Mouse (Mus musculus) urinary bladder, postnatal 14 days (tissue): ENCODE results near the gene 2200002D01Rik.
"Not testable (repeated sequence)": the region's sequence is repeated elsewhere in the genome, so short reads cannot be mapped to it uniquely, and the experiment has no call there.

Source experiments
- DNase-seq: peaks from one replicate; pipeline ENCODE4 v3.0.0; 2021; ENCODE audit warnings: low spot score

2200002D01Rik gene

DNA sequence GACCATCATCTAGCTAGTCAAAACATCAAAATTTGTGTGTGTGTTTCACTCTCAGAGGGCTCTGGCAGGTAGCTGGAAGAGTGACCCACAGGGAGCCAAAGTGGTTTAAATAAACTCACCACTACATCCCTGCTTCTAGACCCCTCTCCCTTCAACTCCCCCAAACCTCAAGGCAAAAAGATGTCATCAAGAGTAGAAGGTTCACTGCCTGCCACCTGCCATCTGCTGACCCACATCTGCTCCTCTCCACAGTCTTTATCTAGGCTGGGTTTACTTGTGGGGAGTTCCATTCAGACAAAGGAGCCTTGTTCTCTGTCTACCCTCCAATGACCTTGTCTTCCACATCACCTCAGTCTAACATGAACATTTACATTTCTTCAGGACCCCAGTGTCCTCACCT lies 31.0 kb upstream of the 2200002D01Rik start:
- no peak for DNase-seq

DNA sequence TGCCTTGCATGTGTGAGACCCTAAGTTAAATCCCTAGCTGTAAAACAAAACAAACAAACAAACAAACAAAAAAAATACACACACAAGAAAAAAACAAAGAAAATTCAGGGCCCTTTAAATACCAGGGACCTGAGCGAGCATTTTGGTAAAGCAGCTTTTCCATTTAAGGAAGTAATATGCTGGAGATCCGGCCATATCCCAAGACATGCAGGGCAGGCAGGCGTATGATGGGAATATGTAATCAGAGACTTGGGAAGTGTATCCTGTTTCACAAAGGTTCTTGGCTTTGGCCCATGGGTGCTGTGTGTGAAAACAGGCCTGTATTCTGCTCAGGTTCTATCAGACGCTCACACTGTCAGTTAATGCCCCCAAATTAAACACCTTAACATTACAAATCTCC lies 29.2 kb upstream of the 2200002D01Rik start:
- no peak for DNase-seq

DNA sequence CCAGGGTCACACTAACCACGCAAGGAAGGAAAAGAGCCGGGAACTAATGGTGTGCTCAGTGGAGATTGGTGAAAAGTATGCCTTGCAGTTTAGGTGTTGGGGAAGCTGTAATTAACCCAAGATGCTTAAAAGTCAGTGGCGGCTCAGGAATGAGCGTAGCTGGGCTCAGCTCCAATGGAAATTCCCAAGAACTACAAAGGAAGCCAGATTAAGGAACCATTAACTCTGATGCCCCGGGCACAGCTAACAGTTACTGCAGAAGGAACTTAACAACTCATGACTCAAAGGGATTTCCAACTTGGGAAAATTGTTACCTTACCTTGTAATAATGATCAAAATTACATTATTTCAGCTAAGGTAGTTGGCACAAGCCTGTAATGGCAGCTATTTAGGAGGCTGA lies 28.4 kb upstream of the 2200002D01Rik start:
- DNase-seq: no peak

DNA sequence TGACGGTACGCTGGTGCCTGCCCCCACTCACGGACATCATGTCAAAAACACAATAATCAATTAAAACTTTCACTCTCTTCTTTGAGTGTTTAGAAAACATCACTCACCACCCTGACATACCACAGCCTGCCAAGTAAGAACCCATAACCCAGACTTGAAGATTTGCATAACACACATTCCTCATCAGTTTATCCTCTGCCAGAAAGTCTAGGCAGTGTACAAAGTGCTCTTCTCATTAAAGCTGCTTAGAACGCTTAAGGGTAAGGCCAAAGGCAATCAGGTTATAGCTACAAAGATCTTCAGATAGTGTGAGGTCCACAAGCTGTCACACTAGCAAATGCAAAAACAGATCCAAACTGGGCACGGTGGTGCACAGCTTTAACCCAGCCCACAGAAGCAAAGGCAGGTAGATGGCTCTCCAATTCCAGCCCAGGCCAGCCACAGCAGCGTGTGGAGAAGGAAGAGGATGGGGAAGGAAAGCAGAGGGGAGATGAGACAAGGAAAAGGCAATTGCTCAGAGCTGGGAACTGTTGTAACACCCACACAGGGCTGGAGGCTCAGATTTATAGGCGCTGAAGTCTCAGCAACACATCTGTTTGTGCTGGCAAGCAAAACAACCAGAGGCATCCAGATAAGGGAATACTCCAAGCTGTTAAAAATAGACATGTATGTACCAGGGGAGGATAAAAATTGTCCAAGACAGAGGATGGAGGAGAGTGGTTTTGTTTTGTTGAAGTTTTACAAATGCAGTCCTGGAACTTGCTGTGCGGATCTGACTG lies 23.6 kb upstream of the 2200002D01Rik start:
- no peak for DNase-seq

DNA sequence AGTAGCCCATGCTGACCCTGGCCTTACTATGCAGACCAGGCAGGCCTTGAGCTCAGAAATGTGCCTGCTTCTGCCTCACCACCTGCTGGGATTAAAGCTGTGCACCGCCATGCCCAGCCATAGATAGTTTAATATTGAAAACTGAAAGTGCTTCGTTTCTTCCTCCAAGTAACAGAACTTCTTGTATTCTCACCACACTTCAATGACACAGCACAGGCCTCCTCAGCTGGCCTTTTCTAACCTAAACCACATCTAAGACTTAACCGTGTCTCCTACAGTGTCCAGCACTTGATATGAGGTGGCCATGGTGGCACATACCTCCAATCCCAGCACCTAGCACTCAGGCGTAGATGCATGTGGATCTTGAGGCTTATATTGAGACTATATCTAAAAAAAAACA lies 22.2 kb upstream of the 2200002D01Rik start:
- no peak for DNase-seq

DNA sequence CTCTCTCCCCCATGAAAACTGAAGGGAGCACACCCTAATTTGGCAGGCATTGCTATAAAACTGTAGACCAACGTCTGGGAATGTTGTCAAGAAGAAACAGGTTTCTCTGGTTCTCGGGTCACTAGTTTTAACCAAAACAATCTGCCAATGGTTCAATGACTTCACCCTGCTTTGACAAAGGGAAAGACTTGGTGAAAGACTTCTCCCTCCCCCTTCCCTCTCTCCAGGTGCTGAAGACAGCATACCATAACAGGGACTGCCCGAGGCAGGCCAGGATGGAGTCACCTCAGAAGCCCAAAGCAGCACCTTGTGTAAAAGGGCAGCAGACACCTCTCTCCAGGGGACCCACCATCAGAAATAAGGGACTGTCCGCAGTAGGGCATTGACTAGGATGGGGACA lies 18.7 kb upstream of the 2200002D01Rik start:
- no peak for DNase-seq

DNA sequence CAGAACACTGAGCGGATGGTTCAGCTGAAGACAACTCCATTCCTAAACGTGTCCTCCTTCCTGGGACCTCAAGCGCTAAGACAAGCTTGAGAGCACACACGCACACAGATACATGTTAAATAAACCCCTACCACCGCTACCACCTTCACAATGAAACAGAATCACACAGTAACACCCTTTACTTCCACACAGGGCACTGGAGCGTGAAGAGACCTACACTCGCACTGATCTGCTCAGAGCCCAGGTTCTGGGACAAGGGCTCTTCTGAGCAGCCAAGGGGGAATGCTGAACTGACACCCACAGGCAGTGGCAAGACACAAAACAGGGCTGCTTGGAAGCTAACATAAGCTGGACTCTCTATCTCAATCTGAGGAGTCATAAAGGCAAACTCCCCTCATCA lies 17.4 kb upstream of the 2200002D01Rik start:
- DNase-seq: no peak

DNA sequence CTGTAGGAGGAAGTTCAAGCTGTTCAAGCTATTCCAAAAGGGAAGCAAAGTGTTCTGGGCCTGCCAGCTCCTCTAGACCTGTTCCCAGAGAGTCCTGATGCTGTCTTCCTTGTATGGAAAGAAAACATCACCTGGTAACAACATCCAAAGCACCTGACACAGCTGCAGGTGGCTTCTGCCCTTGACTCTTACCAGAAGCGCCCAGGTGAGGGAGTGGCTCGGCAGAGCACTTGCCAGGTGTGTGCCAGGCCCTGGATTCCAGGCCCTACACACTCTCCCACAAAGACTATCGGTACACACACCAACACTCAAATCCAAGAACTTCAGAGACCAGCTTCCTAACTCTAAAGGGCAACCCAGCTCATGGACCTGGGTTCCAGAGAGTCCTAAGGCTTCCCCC lies 15.6 kb upstream of the 2200002D01Rik start:
- no peak for DNase-seq

DNA sequence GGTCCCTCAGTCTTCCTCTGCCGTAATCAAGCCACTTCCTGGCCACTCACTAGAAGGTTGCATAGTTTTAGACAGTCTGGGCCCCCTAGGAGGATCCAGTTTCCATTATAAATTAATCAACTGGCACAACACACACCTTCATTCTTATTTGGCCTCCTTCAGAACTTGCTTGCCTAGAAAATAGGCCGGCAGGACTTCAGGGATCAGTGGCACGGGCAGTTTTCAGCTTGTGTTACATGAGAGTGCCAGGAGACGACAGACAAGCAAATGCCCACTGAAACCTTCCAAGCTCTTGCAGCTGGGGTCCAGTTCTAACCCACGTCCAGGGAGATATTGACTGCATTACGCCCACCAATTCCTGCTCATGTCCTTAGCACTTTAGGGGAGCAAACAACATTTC lies 13.9 kb upstream of the 2200002D01Rik start:
- DNase-seq: no peak

DNA sequence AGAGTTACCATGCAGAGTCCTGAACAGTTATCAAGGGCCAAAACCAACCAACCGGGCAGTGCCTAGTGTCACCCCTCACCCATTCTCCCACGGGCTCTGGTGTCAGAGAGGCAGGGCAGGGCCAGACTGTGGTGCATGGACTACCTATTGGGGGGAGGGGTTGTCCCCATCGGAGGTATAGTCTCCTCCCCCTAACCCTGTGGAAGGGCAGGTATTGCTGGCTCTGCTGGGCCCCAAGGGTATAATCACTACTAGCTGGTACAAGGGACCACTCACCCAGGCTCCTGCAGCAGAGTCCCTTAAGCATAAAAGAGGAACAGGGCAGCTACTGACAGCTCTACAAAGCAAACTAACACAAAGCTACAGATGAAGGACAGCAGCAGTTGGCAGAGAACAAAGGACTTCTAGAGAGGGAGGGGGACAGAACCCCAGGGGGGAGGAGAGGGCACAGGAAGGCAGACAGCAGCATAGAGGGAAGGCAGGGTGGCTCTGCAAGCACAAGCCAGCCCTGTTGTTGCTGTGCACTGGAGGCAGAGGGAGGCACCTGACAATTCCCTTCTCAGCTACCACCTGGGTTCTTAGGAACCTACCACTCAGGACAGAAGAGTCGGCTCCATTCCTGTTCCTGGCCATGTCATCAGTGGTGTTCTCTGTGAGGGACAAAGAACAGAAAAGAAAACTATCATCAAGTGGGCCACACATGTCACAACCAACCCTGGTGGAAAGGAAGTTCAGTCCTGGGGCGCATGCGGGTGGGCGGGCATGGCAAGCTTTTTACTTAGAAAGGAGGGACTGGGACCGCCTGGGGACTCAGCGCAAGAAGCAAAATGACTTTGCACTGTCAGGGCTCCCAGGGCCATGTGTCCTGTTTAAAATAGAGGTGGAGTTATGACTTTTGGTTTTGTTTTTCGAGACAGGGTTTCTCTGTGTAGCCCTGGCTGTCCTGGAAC lies 11.8 kb upstream of the 2200002D01Rik start:
- no peak for DNase-seq

DNA sequence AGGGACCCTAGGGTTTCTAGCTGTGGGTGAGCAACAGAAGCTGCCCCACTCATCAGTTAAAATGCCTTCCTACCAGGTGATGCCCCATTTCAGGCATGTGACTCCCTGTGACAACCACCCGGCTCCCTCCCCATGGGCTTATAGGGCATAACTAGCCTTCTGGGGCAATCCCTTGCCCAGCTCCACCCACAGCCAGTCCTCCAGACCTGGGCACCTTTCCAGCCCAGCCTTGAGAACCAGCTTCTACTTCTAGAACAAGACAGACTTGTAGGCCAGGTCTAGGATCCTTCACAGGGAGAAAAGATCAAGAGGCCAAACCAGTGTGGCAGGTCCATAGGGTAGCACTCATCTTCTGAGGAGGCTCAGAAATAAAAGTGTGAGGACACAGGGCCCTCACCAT lies 9.1 kb upstream of the 2200002D01Rik start:
- peak; percentile 78 for DNase-seq

DNA sequence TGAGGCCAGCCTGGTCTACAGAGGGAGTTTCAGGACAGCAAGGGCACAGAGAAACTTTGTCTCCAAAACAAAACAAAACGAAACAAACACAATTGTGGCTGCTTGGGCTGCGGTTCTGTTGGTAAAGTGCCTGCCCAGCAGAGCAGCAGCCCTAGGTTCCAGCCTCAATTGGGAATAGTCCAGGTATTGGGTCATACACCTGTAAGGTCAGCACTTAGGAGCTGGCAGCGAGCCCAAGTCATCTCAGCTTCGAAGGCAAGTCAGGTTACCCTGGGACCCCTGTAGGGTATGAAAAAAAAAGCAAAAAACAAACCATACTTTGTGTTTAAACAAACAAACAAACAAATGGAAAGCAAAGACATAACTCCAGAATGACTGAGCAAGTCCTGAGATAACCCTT lies 7.6 kb upstream of the 2200002D01Rik start:
- no peak for DNase-seq

DNA sequence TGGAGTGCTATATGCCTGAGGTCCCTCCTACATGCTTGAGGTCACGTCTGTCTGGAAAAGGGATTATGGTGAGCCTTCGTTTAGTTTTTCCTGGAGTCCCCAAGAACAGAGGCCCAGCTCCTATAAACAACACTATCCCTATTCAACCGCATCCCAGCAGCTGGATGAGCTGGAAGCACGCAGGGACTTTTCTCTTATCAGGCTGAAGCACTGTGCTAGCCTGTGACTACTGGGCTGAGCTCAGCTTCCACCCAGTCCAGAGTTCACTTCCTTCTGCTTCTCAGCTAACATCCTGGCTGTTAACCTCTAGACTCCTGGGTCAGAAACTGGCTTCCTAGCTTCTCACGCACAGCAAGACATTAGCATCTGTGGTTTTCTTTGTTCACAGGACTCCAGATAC lies 5.6 kb upstream of the 2200002D01Rik start:
- no peak for DNase-seq

DNA sequence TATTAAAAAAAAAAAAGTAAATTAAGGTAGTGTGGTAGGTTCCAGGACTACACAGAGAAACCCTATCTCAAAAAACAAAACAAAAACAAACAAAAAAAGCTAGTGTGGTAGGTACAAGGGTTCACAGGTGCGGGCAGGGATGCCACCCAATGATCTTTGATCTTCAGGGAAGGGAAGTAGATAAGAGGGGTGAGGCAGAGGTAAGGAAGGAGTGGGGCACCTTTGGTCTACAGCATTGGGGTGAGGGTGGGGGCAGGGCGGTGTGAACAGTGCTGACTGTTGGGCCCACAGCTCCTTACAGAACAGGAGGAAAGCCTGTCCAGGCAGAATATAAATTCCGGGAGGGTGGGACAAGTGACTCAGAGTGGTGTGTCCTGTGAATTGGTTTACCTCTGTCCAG lies 2.9 kb upstream of the 2200002D01Rik start:
- peak; percentile 81 for DNase-seq

DNA sequence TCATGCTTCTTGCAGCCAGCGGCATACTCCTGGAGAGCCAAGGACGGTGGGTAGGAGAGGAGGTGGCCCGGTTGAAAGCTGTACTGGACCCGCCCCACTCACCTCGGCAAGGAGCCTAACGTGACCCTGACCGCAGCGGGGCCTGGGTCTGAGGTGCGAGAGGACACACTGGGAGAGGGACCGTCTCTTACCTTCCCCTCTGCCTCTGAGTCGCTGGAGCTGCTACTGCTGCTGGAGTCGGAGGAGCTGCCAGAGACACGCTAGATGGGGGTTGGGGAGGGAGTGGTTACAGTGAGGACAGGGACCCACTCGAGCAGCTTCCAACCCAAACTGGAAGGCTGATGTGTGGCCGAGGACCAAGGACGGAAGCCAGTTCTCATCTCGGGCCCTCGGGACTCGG lies 560 bp downstream of the 2200002D01Rik start:
- no peak for DNase-seq

DNA sequence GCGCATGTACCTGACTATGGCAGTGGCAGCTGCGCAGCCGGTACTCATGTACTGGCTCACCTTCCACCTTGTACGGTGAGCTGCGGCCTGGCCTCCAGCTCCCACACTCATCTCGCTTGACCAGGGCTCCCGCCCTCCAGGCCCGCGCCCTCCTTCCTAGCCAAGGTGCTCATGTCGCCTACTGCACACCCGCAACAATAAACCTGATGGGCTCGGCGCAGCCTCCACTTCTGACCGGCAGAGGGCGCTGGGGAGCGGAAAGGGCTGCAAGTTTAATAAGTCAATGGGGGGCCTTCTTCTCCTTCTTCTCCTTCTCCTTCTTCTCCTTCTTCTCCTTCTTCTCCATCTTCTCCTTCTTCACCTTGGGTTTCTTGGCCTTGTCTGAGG lies 959 bp downstream of the 2200002D01Rik start:
- peak; percentile 89 for DNase-seq

DNA sequence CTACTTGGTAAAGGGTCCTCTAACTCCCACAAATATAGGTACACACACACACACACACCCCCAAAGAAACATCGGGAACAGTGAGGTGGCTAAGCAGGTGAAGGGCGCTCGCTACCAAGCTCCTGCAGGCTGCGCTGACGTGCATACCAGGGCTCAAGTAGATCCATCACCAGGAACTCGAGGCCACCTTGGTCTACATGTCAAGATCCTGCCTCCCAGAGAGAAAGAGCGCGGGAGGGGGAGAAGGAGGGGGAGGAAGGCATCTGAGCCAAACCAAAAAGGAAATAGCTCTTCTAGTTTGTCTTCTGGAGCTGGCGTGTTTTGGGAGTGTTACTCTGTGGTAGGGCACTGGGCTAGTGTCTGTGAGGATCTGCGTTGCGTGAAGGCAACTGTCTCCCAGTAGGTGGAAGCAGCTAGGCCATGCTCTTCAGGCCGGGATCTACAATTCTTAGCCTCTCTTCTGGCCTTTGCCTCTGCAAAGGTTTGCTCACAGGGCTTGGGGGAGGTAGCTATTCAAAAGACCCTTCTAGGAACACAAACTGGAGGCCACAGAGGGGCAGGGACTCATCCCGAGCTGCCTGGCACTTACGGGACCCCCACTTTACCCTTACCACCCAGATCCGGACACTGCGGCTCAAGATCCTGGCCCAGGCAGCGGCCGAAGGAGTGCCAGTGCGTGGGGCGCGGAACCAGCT lies 1.5 kb downstream of the 2200002D01Rik start:
- DNase-seq: no peak

DNA sequence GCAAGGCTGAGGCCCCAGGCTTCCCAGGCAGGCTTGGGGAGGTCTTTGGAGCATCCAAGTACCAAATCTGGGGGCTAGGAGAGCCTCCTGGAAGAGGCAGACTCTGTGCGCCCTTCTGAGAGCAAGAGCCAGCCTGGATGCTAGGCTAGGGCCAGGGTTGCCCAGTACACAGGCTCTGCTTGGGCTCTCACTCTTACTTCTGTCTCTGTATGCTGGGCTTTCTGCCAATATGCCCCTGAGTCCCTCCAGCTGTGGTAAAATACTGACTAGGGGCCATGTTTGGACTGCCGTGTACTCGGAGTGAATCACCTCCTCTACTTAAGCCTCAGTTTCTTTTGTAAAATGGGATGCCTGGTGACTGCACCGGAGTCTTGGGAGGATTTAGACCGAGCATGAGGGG lies 2.3 kb downstream of the 2200002D01Rik start:
- no peak for DNase-seq

DNA sequence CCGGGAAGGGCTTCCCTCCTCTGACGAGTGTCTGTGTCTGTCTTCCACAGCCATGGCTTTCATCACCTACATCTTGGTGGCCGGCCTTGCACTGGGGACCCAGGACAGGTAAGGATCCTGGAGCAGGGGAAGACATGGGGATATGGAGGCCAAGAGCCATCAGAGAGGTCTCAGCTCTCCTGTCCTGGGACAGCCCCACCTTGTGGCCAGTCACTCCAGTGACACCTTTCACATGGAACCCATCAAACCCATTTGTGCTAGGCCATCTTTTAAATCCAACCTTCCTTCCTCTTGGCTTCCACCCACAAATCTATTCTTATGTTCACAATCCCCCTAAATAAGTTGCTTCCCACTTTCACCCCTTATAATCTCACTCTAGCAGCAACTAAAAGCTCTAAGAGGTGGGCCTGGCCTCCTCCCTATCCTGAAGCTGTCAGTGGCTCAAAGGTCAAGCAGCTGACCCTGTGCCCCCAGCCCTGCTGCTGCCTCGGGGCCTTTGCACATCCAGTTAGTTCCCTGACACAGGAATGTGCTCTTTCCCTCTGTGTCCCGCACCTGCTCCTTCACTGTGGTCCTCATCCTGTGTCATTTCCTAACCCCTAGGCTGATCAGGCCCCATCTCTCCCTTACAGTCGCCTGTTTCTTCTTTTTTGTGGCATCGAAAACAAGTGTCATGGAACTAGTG lies 3.4 kb downstream of the 2200002D01Rik start:
- DNase-seq: no peak

DNA sequence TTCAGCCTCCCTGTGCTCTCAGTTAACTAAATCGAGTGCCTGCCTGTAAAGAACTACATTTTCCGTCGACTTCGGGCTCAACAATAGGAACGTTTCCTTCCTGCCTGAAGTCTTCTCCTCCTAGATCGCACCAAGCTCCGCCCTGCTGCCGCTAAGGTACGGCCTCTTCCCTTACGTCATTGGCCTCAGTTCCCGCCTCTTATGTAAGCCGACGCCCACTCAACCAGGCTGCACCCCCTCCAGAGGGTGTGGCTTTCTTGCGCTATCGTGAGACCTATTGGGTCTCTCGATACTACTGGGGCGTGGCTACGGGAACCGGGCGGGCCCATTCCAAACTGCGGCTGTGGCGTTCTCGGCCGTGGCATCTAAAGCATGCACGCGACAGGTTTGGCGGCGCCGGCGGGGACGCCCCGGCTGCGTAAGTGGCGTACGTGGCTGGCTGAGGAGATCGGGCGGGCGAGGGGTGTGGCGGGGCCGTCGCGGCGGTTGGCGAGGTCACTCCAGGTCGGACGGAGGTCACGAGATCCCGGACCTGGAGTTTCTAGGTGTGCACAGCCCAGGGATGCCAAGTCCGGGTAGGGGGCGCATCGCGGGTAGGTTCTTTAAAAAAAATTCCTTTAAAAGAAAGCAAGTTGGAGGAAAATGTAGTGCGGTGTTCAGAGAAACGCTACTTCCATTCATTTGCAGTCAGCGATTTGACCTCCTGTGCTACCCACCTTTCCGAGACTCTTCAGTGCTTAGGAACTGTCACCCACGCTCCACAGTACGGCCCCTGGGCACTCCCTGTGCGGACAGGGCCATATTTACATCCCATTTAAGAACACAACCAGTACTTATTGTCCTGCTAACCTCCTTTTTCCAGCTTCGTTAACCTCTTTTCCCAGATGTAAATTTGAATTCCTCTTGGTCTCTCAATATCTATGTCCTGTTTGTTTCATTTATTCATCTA lies 10.0 kb downstream of the 2200002D01Rik start, which contains the start of gene Yif1b:
Gene Yif1b (plus strand): TSS at position 311 of the 949 bp plus-strand sequence.
- peak; percentile 99 for DNase-seq

DNA sequence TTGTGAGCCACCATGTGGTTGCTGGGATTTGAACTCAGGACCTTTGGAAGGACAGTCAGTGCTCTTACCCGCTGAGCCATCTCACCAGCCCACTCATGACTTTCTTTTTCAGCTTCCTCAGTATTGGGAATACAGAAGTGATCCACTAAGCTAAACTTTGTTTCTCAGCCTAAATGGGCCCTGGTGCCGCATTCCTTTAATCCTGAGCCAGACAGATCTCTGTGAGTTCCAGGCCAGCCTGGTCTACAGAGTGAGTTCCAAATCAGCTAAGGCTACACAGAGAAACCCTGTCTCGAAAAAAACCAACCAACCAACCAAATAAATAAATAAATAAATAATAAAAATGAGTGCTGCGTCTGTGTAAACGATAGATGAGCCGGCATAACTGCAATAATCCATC lies 10.7 kb downstream of the 2200002D01Rik start:
- not testable (repeated sequence) for DNase-seq
